Mouse (Mus musculus) CD4-positive naive resting alpha-beta T cell, adult 57 days (primary cell): ENCODE data around the gene Cdh4. TPM values are rescaled to one million over a fixed set of nuclear protein-coding genes. Genes with fewer than 3 reads are reported as not detected.

Experiments used
- total RNA-seq: library from RNA; stranded (reverse); gene quantifications from one replicate; pipeline ENCODE4 v1.2.4, GENCODE M21; 2023

Cdh4 gene
- 0.18 TPM for total RNA-seq

DNA sequence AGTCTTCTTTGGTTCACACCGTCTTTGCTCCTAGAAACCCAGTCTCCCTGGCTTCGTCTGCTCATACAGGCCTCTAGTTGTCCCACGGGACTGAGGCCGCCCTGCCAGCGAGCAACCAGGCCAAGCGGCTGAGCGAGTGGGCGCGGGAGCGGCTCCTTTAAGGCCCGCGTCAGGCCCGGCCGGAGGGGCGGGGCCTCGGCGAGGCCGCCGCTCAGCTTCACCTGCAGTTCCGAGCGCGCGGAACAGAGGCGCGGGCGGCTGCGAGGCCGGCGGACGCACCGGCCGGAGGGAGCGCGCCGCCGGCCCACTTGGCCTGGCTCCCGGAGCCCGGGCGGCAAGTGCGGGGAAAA is at the start of gene Cdh4:
Gene Cdh4, plus strand, starts transcription at position 241 of the 350 bp plus-strand sequence.

